22 mouse cellular contexts compared by ENCODE assay signal in genomic region chr16:6851393-6851792, GRCm38 (mm10).
A peak's percentile ranks its signal among the peaks of the same experiment; 100 is the strongest.
DNase-seq lines count a peak whose midpoint lies in the region; ATAC-seq and TF ChIP-seq lines count a peak whose summit lies in the region.
"Had no signal": no experiment of that assay in that cellular context is flagged by ENCODE, and none has a peak within 500 bp of the region (broad histone marks: within the 10 kb centered on the region; RNA-seq: fewer than 3 reads in every experiment).

No protein-coding gene starts in this region.

- H3K36me3 ChIP-seq in forebrain, embryonic 11.5 days (ENCODE audit: control insufficient read depth, insufficient read depth, low read length), result no peaks in the 10 kb centered on the region
- no peaks in the 10 kb centered on the region for H3K36me3 ChIP-seq in forebrain, embryonic 16.5 days (ENCODE audit: control insufficient read depth, insufficient read depth)
- no peaks in the 10 kb centered on the region for H3K36me3 ChIP-seq in thymus, adult 2 months (ENCODE audit: control insufficient read depth, insufficient read depth, low read length)
- H3K36me3 ChIP-seq: heart, embryonic 15.5 days; limb, embryonic 10.5 days; midbrain, embryonic 12.5 days had no signal

- no peak overlapping the region for H3K4me2 ChIP-seq in forebrain, embryonic 11.5 days (ENCODE audit: low read depth, low read length, severe bottlenecking)
- H3K4me2 ChIP-seq in forebrain, embryonic 16.5 days (ENCODE audit: low read length), result no peak overlapping the region
- H3K4me2 ChIP-seq: heart, embryonic 15.5 days; liver, embryonic 11.5 days; lung, embryonic 14.5 days; midbrain, embryonic 12.5 days had no signal

- no peak overlapping the region for H3K9ac ChIP-seq in forebrain, embryonic 11.5 days (ENCODE audit: low read length)
- no peak overlapping the region for H3K9ac ChIP-seq in forebrain, embryonic 16.5 days (replicated peaks; ENCODE audit: low read depth, low read length)
- H3K9ac ChIP-seq: heart, embryonic 15.5 days; lung, embryonic 14.5 days; midbrain, embryonic 12.5 days had no signal

- 15% methylated on average over 9 of the region's 9 CpGs for WGBS in forebrain, embryonic 11.5 days
- WGBS in forebrain, embryonic 16.5 days, result 15% methylated on average over 9 of the region's 9 CpGs
- WGBS in thymus, adult 2 months, result 91% methylated on average over 9 of the region's 9 CpGs

- no peaks in the 10 kb centered on the region for H3K9me3 ChIP-seq in forebrain, embryonic 11.5 days (ENCODE audit: control insufficient read depth, low read length)
- no peaks in the 10 kb centered on the region for H3K9me3 ChIP-seq in forebrain, embryonic 16.5 days (ENCODE audit: control insufficient read depth, low read length)
- H3K9me3 ChIP-seq: heart, embryonic 15.5 days; limb, embryonic 10.5 days; midbrain, embryonic 12.5 days had no signal

- H3K4me3 ChIP-seq in forebrain, embryonic 11.5 days (ENCODE audit: low read depth, low read length), result no peak overlapping the region
- no peak overlapping the region for H3K4me3 ChIP-seq in forebrain, embryonic 16.5 days (replicated peaks; ENCODE audit: low read length)
- no peak overlapping the region for H3K4me3 ChIP-seq in thymus, adult 2 months (ENCODE audit: control insufficient read depth, insufficient read depth, low read length)
- H3K4me3 ChIP-seq: heart, embryonic 15.5 days; limb, embryonic 10.5 days; midbrain, embryonic 12.5 days; myocyte had no signal

- TF ChIP-seq CTCF in brain, embryonic 14.5 days (IDR thresholded peaks at IDR 0.05; ENCODE audit: borderline replicate concordance, extremely low read depth, insufficient read depth, insufficient read length), result no peak
- no peak for TF ChIP-seq CTCF in thymus, adult 2 months (IDR thresholded peaks at IDR 0.05; ENCODE audit: borderline replicate concordance, control insufficient read depth, extremely low read depth, insufficient read depth, low read length, poor library complexity)

- DNase-seq in forebrain, embryonic 11.5 days (ENCODE audit: low spot score), result peak; percentile 53
- DNase-seq in retina, postnatal 1 day, result peak; percentile 56
- DNase-seq in retina, embryonic 14.5 days (ENCODE audit: low spot score), result no peak
- DNase-seq in brain, embryonic 14.5 days (ENCODE audit: low read depth), result peak; percentile 55
- no peak for DNase-seq in thymus, adult 2 months
- DNase-seq in lung, adult 18-20 months, result no peak
- DNase-seq in heart, adult 8-10 months (ENCODE audit: low spot score), result no peak
- DNase-seq: cerebellum, adult 9-10 months; gastrocnemius, postnatal 10 days; heart, adult 18-20 months; kidney, adult 9 months; lung, embryonic 14.5 days; lung, postnatal 4 days; right cerebral cortex, postnatal 14 days had no signal

- peaks cover 2% of the 10 kb centered on the region; the same call in 1 of the 2 replicates for H3K27me3 ChIP-seq in forebrain, embryonic 11.5 days (ENCODE audit: control insufficient read depth, insufficient read depth, low read length)
- H3K27me3 ChIP-seq in forebrain, embryonic 16.5 days (replicated peaks; ENCODE audit: control insufficient read depth, insufficient read depth, low read length), result no peaks in the 10 kb centered on the region
- H3K27me3 ChIP-seq in thymus, adult 2 months (ENCODE audit: control insufficient read depth, insufficient read depth, low read length), result no peaks in the 10 kb centered on the region
- H3K27me3 ChIP-seq: heart, embryonic 15.5 days; midbrain, embryonic 12.5 days; Patski had no signal

- TF ChIP-seq POLR2A in brain, embryonic 14.5 days (IDR thresholded peaks at IDR 0.05; ENCODE audit: borderline replicate concordance, extremely low read depth, insufficient read depth, insufficient read length, poor library complexity, severe bottlenecking), result no peak
- no peak for TF ChIP-seq POLR2A in thymus, adult 2 months (IDR thresholded peaks at IDR 0.05; ENCODE audit: control insufficient read depth, extremely low read depth, insufficient read depth, low read length, poor library complexity)

- peak; percentile 61; the same call in 1 of the 2 replicates for ATAC-seq in forebrain, embryonic 11.5 days (replicated peaks; ENCODE audit: low FRiP score)
- ATAC-seq in forebrain, embryonic 16.5 days, result no peak
- ATAC-seq: activated CD4-positive, CD25-positive, alpha-beta regulatory T cell, adult 4 months; Patski had no signal

- no peak overlapping the region for H3K27ac ChIP-seq in forebrain, embryonic 11.5 days (ENCODE audit: low read depth, low read length)
- no peak overlapping the region for H3K27ac ChIP-seq in forebrain, embryonic 16.5 days (ENCODE audit: low read length)
- no peak overlapping the region for H3K27ac ChIP-seq in thymus, adult 2 months (ENCODE audit: control insufficient read depth, insufficient read depth, low read length)
- H3K27ac ChIP-seq: heart, embryonic 15.5 days; limb, embryonic 10.5 days; midbrain, embryonic 12.5 days had no signal

- no peaks in the 10 kb centered on the region for H3K4me1 ChIP-seq in forebrain, embryonic 11.5 days (replicated peaks; ENCODE audit: control insufficient read depth, insufficient read depth, low read length)
- peaks cover 3% of the 10 kb centered on the region; the same call in 1 of the 2 replicates for H3K4me1 ChIP-seq in forebrain, embryonic 16.5 days (replicated peaks; ENCODE audit: control insufficient read depth, insufficient read depth, low read length)
- H3K4me1 ChIP-seq in thymus, adult 2 months (replicated peaks; ENCODE audit: control insufficient read depth, insufficient read depth, low read length), result no peaks in the 10 kb centered on the region
- H3K4me1 ChIP-seq: heart, embryonic 15.5 days; limb, embryonic 10.5 days had no signal

Comparison
In these comparisons a context has a peak if more than half of its experiments do, and no peak if none do; other contexts are left out.
1. DNase-seq: peak in forebrain, embryonic 11.5 days (single experiment), retina, postnatal 1 day (single experiment) and brain, embryonic 14.5 days (single experiment); none in retina, embryonic 14.5 days (single experiment), thymus, adult 2 months (single experiment), lung, adult 18-20 months (0 of 2) and heart, adult 8-10 months (single experiment).